Mouse (Mus musculus): ENCODE results near the gene Mamdc4. TPM values are rescaled to one million over a fixed set of nuclear protein-coding genes. Genes with fewer than 3 reads are reported as not detected.

Gene Mamdc4
- polyA plus RNA-seq, 1 experiment from 2014 or later: 1.7 TPM

DNA sequence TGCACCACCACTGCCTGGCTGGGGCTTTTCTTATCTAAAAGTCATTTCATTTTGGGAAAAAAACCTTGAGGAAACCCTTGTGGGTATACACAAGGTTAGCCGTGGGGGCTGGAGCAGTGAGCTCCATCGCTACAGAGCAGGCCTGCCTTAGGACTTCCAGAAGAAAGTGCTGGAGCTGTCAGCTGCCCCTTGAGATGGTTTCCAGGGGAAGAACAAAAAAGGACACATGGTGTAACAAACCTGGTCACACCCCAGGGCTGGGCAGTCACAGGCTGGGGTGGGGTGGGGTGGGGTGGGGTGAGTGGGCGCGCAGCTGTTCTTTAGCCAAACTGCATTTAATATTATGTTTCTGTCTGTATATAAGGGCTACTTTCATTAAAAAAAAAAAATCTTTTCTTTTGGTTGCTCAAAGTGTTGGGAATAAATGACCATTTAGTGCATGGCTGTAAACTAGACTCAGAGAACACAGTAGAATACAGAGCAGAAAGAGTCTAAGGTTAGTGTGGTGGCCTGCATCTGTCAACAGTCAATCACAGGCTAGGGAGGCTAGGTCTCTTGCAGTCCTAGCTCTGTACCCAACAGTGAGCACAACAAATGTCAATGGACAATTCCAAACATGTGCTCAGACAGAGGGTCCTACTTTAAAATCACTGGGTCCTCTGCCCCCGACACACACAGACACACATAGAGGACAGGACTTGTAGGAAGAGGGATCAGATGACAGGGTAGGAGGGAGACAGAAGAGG lies 22.3 kb upstream of the Mamdc4 start:
- no peak for ATAC-seq (ENCODE audit: low FRiP score, low read depth)
- 98% methylated on average over 5 of the region's 5 CpGs for WGBS

DNA sequence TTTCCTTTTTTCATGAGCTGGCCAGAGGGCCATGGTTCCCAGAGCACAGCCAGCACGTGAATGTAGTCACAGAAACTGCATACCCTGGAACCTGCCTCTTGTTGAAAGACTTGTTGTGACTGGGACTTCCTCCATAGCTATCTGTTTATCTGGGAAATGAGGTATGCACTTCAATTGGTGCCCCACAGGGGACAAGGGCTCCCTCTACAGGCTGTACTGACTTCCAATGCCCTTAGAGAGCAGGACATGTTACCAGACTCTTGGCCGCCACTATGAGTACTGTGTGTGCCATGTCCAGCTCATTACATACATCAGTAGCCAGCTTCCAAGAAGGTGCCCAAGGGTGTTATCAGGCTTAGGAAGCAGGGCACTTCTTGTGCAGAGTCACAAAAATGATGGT lies 17.2 kb upstream of the Mamdc4 start:
- Histone ChIP-seq H3K4me2 (replicated peaks) (no peak overlapping the region), H3K27ac (no peak overlapping the region), H3K4me1 (no peaks in the 10 kb centered on the region), H3K9me3 (no peaks in the 10 kb centered on the region), H3K36me3 (peaks cover 90% of the 10 kb centered on the region), H3K27me3 (replicated peaks) (no peaks in the 10 kb centered on the region), H3K9ac (no peak overlapping the region), H3K4me3 (no peak overlapping the region)
- whole genome bisulfite sequencing: 88% methylated on average over 2 of the region's 2 CpGs
- no peak for ATAC-seq (ENCODE audit: low FRiP score, low read depth)

More for the DNA sequence above, 22.3 kb upstream of the Mamdc4 start:
- H3K4me1 ChIP-seq: no peaks in the 10 kb centered on the region
- no peaks in the 10 kb centered on the region for H3K9me3 ChIP-seq
- H3K4me3 ChIP-seq: no peak overlapping the region
- H3K4me2 ChIP-seq (replicated peaks): no peak overlapping the region
- H3K9ac ChIP-seq: no peak overlapping the region
- H3K27me3 ChIP-seq (replicated peaks): no peaks in the 10 kb centered on the region
- no peak overlapping the region for H3K27ac ChIP-seq
- peaks cover 93% of the 10 kb centered on the region for H3K36me3 ChIP-seq

DNA sequence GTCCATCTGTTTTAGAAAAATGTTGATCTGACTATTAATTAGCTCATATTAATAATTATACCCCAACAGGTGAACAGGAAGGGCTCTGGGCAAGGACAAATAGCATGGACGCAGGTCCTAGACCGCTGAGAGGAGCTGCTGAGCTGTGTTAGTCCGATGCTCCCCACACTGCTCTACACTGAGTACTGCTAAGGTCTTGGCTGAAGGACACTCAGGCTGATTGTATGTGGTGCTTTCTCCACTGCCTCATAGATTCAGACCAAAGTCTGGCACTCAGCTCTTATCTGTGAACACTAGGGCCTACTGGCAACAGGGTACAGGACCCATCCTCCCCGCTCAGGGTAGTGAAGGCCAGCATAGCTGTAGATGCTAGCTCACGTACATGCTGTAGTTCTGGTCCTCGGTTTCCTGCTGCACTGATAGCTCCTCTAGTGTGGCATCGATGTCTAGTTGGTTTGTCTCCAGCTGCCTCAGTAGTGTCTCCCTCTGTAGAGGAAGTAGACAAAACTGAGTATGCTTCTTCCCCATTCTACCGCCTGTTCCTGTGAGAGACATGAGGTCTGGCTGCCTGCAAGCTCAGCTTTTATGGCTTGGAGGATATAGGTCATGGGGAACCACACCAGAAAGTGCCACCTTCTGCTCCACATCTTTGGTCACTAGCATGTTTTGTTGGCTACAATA lies 13.7 kb upstream of the Mamdc4 start:
- Histone ChIP-seq H3K4me2 (replicated peaks) (no peak overlapping the region), H3K9me3 (no peaks in the 10 kb centered on the region), H3K4me3 (no peak overlapping the region), H3K36me3 (peaks cover 92% of the 10 kb centered on the region), H3K27ac (no peak overlapping the region), H3K9ac (no peak overlapping the region), H3K27me3 (replicated peaks) (no peaks in the 10 kb centered on the region), H3K4me1 (peaks cover 5% of the 10 kb centered on the region; the same call in 1 of the 2 replicates)
- ATAC-seq (ENCODE audit: low FRiP score, low read depth): no peak
- 96% methylated on average over 8 of the region's 8 CpGs for WGBS

DNA sequence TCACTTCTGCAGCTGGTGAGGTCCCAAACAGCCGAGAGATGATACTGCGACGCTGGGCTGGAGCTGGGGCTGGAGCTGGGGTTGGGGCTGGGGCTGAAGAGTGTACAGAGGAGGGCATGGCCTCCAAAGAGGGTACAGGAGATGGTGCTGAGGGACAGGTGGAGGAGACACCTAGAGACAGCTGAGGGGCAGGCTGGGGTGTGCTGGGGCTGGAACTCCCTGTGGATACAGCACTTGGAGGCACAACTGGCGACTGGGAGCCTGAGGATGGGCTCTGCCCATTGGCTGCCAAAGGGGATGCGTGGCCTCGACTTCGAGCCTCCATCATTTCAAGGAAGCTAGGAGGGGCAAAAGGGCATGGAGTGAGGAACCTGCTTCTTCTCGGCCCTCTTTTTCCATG lies 12.6 kb upstream of the Mamdc4 start:
- WGBS: 90% methylated on average over 8 of the region's 8 CpGs
- ATAC-seq (ENCODE audit: low FRiP score, low read depth): no peak
- H3K36me3 ChIP-seq: peaks cover 85% of the 10 kb centered on the region

DNA sequence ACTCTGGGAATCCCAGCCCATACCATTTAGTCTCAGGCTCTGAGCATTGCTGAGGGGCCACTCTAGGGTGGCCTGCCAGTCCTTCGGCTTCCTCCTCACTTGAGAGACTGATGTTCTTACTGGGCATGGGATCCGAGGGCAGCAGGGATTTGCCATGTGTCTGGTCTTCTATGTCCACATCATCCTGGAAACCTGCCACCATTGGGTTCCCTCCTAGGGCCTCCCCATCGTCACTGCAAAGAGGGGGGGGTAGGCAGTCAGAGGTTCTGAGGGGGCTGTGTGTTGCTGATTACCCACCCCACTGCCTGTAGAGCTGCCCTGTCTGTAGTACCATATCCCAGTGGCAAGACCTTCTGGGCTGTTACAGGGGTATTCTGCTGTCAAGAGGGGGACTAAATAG lies 11.0 kb upstream of the Mamdc4 start:
- peaks cover 5% of the 10 kb centered on the region for H3K27me3 ChIP-seq (replicated peaks)
- H3K4me3 ChIP-seq: no peak overlapping the region
- peaks cover 31% of the 10 kb centered on the region for H3K4me1 ChIP-seq
- peaks cover 69% of the 10 kb centered on the region for H3K36me3 ChIP-seq
- H3K9ac ChIP-seq: no peak overlapping the region
- no peak overlapping the region for H3K27ac ChIP-seq
- no peaks in the 10 kb centered on the region for H3K9me3 ChIP-seq
- ATAC-seq (ENCODE audit: low FRiP score, low read depth): no peak
- no peak overlapping the region for H3K4me2 ChIP-seq (replicated peaks)
- WGBS: 87% methylated on average over 3 of the region's 3 CpGs

More for the DNA sequence above, 12.6 kb upstream of the Mamdc4 start:
- Histone ChIP-seq H3K27ac (no peak overlapping the region), H3K4me3 (no peak overlapping the region), H3K4me2 (replicated peaks) (no peak overlapping the region), H3K9me3 (no peaks in the 10 kb centered on the region), H3K9ac (no peak overlapping the region), H3K27me3 (replicated peaks) (no peaks in the 10 kb centered on the region), H3K4me1 (peaks cover 16% of the 10 kb centered on the region)

DNA sequence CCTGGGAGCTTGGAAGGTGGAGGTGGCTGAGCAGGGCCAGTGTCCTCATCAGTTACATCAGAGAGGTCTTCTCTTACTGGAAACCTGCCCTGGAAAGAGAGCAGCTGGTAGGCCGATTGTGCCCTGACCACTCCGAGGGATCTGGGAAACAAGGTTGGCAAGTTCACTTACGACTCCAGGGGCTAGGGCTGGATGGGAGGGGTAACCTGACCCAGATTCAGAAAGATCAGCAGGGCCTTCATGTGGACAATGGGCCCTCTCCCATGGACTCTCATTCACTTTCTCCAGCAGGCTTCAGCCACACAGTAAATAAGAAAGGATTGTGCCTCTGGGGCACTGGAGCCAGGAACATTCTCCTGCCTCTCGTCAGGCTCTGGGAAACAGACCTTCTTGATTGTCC lies 10.2 kb upstream of the Mamdc4 start:
- Histone ChIP-seq H3K9ac (no peak overlapping the region), H3K4me3 (no peak overlapping the region), H3K4me1 (peaks cover 35% of the 10 kb centered on the region), H3K27me3 (replicated peaks) (peaks cover 13% of the 10 kb centered on the region), H3K9me3 (no peaks in the 10 kb centered on the region), H3K36me3 (peaks cover 62% of the 10 kb centered on the region), H3K27ac (no peak overlapping the region), H3K4me2 (replicated peaks) (no peak overlapping the region)
- ATAC-seq (ENCODE audit: low FRiP score, low read depth): no peak
- WGBS: 86% methylated on average over 4 of the region's 4 CpGs

DNA sequence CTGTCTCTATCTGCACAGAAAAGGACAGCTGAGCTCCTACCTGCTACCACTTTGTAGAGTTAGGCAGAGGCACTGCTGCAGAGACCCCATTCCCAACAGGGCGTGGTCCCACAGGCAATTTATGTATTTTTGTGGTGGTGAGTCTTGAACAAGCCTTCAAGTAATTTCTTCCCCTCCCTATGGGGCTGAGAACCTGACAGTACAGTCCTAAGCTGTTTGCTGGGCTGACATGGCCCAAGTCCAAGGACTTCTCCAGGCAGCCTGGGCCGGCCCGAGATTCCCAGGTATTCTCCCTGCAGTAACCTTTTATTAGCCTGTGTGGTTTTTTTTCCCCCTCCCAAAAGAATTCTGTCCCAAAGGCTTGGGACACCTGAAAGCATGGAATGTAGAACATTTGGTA lies 9.5 kb upstream of the Mamdc4 start:
- WGBS: 92% methylated on average over 3 of the region's 3 CpGs
- H3K27ac ChIP-seq: no peak overlapping the region
- peaks cover 57% of the 10 kb centered on the region for H3K36me3 ChIP-seq
- no peak overlapping the region for H3K9ac ChIP-seq
- peaks cover 42% of the 10 kb centered on the region for H3K4me1 ChIP-seq
- H3K9me3 ChIP-seq: no peaks in the 10 kb centered on the region
- H3K4me3 ChIP-seq: no peak overlapping the region
- ATAC-seq (ENCODE audit: low FRiP score, low read depth): no peak
- H3K27me3 ChIP-seq (replicated peaks): peaks cover 20% of the 10 kb centered on the region
- H3K4me2 ChIP-seq (replicated peaks): no peak overlapping the region

DNA sequence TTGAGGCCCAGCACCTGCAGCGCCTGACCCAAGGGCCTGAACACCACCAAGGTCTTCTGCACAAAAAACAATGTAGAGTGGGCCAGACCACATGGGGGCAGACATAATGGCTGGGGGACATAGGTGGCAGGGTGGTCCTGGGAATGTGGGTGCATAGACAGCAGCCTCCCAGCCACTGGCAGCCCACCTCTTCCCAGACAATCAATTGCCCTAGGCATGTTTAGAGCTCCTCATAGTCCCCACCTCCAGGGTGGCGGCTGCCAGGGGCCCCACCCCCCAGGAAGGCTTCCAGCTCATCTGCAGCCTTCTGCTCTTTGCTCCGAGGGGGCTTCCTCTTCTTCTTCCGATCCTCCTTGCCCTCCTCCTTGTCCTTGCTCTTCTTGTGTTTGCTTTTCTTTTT lies 8.9 kb upstream of the Mamdc4 start:
- no peak for ATAC-seq (ENCODE audit: low FRiP score, low read depth)
- Histone ChIP-seq H3K4me1 (peaks cover 47% of the 10 kb centered on the region), H3K36me3 (peaks cover 53% of the 10 kb centered on the region), H3K27me3 (replicated peaks) (peaks cover 26% of the 10 kb centered on the region), H3K4me3 (no peak overlapping the region), H3K9ac (no peak overlapping the region), H3K9me3 (no peaks in the 10 kb centered on the region), H3K27ac (no peak overlapping the region), H3K4me2 (replicated peaks) (no peak overlapping the region)
- WGBS: 77% methylated on average over 4 of the region's 4 CpGs

DNA sequence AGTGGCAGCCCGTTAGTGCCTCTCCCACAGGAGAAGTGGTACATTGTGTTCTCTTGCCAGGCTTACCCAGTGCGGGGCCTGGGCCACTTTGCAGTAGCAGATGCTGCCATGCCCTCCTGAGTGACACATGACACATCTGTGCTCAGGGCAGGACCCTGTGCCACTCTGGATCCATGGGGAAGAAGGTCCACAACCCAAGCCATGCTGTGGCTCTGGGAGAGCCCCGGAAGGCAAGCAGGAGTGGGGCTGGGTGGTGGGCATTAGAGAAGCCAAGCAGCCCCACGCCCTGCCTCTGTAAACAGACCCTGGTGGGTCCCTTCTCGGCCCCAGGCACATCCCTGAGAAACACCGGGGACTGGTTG lies 8.5 kb upstream of the Mamdc4 start:
- no peaks in the 10 kb centered on the region for H3K9me3 ChIP-seq
- no peak overlapping the region for H3K9ac ChIP-seq
- 79% methylated on average over 6 of the region's 6 CpGs for WGBS
- H3K4me1 ChIP-seq: peaks cover 51% of the 10 kb centered on the region
- peaks cover 30% of the 10 kb centered on the region for H3K27me3 ChIP-seq (replicated peaks)
- no peak overlapping the region for H3K27ac ChIP-seq
- no peak overlapping the region; the same call in 1 of the 2 replicates for H3K4me2 ChIP-seq (replicated peaks)
- no peak overlapping the region for H3K4me3 ChIP-seq
- H3K36me3 ChIP-seq: peaks cover 49% of the 10 kb centered on the region
- 0 out of 2 replicates have a peak, but pooled peaks have one; percentile 8 for ATAC-seq (ENCODE audit: low FRiP score, low read depth)

DNA sequence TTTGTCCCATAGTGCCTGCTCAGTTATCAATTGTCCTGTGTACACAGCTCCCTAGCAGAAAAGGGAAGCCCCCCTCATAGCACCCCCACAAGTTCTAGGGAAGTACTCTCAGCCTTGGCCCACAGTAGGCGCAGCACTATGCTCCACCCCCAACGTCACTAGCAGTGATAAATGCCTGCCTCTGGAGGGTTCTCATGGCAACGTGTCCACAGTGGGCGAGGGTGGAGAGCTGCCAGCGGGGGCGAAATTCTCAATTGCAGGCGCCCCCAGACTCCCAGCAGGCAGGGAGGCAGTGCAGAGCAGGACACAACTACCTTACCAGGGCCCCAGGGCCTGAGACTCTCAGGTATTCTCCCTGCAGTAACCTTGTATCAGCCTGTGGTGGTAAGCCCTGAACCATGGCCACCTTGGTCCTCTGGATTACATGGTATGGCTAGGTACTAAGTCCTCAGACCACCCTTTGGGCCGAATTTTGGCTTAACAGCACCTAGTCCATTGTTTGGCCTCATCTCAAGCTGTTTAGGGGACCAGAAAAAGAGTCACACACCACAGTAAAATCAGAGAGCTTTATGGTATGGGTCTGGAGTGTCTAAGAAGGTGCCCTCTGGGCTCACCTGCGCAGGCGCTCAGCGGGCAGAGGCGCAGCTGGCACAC lies 7.9 kb upstream of the Mamdc4 start:
- 45% methylated on average over 12 of the region's 12 CpGs for WGBS
- Histone ChIP-seq H3K4me2 (replicated peaks) (peak overlapping the region; percentile 60), H3K4me1 (peaks cover 57% of the 10 kb centered on the region)

DNA sequence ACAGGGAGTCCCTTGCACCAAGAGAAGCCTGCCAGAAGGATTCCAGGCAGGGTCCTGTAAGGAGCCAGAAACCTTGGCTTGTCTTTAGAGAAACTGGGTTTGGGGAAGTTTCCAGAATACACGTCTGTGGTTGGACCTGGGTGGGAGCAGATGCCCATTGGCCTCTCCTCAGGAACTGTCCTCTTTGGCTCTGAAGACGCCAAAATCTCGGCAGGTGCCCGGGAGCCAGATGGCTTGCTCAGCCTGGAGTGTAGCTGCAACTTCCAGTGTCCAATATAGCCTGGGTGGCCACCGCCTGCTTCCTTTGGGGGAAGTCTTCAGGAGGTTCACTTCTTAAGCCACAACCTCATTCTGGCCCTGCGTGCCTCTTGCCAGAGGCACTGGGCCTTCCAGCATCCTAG lies 7.3 kb upstream of the Mamdc4 start:
- no peak overlapping the region for H3K27ac ChIP-seq
- no peak; the same call in 1 of the 2 replicates for ATAC-seq (ENCODE audit: low FRiP score, low read depth)
- peaks cover 62% of the 10 kb centered on the region for H3K4me1 ChIP-seq
- 41% methylated on average over 6 of the region's 6 CpGs for WGBS
- H3K27me3 ChIP-seq (replicated peaks): peaks cover 42% of the 10 kb centered on the region
- no peak overlapping the region for H3K9ac ChIP-seq
- peaks cover 37% of the 10 kb centered on the region for H3K36me3 ChIP-seq
- no peak overlapping the region for H3K4me3 ChIP-seq
- H3K9me3 ChIP-seq: no peaks in the 10 kb centered on the region
- peak overlapping the region; percentile 60 for H3K4me2 ChIP-seq (replicated peaks)

More for the DNA sequence above, 7.9 kb upstream of the Mamdc4 start:
- peaks cover 36% of the 10 kb centered on the region for H3K27me3 ChIP-seq (replicated peaks)
- no peak overlapping the region; the same call in 1 of the 2 replicates for H3K27ac ChIP-seq
- no peak overlapping the region for H3K4me3 ChIP-seq
- H3K9ac ChIP-seq: no peak overlapping the region
- H3K9me3 ChIP-seq: no peaks in the 10 kb centered on the region
- ATAC-seq (ENCODE audit: low FRiP score, low read depth): 0 out of 2 replicates have a peak, but pooled peaks have one; percentile 28
- peaks cover 44% of the 10 kb centered on the region for H3K36me3 ChIP-seq

DNA sequence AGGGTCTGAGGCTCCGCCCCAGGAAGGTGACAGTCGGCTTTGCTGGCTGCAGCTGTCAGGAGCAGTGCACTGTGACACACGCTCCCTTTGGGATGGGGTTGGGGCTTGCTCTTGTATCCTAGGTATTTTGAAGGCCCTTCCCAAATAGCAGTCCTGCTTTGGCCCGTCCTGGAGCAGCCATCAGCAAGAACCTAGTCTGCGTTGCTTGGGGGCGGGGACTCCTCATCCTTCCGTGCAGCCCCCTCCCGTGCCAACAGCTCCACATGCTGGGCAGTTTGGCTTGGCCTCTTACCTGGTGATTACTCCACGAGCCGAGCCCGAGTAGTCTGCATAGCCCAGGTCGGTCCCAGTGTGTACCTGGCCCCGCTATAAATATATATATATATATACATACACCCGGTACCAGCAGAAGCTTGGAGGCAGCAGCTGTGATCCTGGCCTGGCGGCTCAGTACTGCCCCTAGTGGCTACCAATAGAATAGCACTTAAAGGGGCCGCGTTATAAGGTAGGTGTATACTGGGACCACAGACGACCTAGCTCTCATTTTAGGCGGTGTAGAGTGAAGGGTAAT lies 6.7 kb upstream of the Mamdc4 start, which contains the start of gene Ajm1:
Gene Ajm1, minus strand, starts transcription at position 464 of the 571 bp plus-strand sequence.
- Histone ChIP-seq H3K4me2 (replicated peaks) (peak within 1 kb of the TSS; percentile 60), H3K4me1 (peaks cover 62% of the 10 kb centered on the region), H3K27ac (no peak within 1 kb of the TSS; the same call in 1 of the 2 replicates), H3K4me3 (peak within 1 kb of the TSS; percentile 35), H3K9ac (peak within 1 kb of the TSS; percentile 44; the same call in 1 of the 2 replicates), H3K27me3 (replicated peaks) (peaks cover 48% of the 10 kb centered on the region), H3K9me3 (no peaks in the 10 kb centered on the region), H3K36me3 (peaks cover 32% of the 10 kb centered on the region)
- ATAC-seq (ENCODE audit: low FRiP score, low read depth): peak; percentile 56
- 7% methylated on average over 19 of the region's 19 CpGs for WGBS

Measured in neural tube, embryonic 12.5 days (tissue).